Mouse (Mus musculus): Measurements from ENCODE around the gene Stx6. TPM values are rescaled to one million over a fixed set of nuclear protein-coding genes. Genes with fewer than 3 reads are reported as not detected.

The Stx6 gene
- polyA plus RNA-seq, 1 experiment from 2014 or later: 8.5 TPM

DNA sequence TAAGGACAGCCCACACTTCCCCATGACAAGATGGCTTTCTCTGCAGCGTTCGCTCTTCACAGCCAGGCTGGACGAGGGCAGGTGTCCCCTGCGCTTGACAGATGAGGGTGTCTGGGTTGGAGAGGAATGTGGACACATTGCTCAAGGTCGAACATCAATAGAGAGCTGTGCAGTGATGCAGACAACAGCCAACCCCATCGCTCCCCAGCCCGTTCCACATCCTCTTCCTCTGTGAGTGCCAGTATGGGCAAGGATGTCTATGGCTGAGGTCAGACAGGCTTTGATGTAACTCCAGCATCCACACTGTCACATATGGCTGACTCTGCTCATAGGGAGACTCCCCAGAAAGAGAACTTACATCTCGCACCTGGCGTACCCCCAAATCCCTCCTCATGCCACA lies 74.9 kb downstream of the Stx6 start:
- DNase-seq: no peak
- Histone ChIP-seq H3K4me2 (ENCODE audit: low read depth, low read length) (no peak overlapping the region), H3K36me3 (replicated peaks; ENCODE audit: insufficient read depth, low read length) (no peaks in the 10 kb centered on the region), H3K27ac (ENCODE audit: low read depth) (no peak overlapping the region), H3K4me1 (ENCODE audit: insufficient read depth) (peaks cover 5% of the 10 kb centered on the region; the same call in 1 of the 2 replicates), H3K4me3 (ENCODE audit: low read depth, low read length) (no peak overlapping the region), H3K27me3 (ENCODE audit: insufficient read depth, low read length) (no peaks in the 10 kb centered on the region), H3K9ac (replicated peaks) (no peak overlapping the region), H3K9me3 (ENCODE audit: low read length) (no peaks in the 10 kb centered on the region)
- ATAC-seq: peak; percentile 16; the same call in 1 of the 2 replicates
- TF ChIP-seq CTCF (IDR thresholded peaks at IDR 0.05; ENCODE audit: low read depth) (no peak), EP300 (IDR thresholded peaks at IDR 0.05; ENCODE audit: low read depth) (no peak)
- WGBS (ENCODE audit: insufficient replicate concordance): 68% methylated on average over 9 of the region's 9 CpGs

DNA sequence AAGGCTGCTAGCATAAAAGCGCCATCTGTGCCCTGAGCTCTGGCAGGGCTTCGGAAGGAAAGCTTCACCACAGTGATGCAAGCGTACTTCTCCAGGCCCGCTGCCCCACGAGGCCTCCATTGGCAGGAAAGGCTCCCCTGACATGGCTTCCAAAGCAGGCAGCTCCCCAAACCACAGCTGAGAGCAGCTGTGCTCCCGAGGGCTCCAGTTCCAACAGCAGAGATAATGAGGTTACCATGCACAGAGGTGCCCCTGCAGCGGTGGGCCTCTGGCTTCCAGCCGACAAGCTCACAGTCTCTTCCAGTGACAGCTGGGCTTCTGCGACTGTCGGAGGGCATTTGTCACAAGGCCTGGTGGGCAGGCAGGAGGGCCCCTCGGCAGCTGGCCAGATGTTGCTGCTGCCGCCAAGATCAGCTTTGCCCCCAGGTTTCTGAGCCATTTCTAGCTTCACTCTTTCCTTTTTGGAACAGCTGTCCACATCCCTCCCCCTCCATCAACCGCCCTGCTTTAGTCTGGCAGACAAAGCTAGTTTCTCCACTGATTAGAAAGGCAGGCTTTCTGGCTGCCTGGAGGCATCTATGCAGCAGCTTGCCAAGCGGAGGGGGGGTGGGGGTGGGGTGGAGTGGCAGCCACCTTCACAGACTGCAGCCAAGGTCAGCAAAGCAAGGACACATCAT lies 75.6 kb downstream of the Stx6 start:
- Histone ChIP-seq H3K27me3 (ENCODE audit: insufficient read depth, low read length) (no peaks in the 10 kb centered on the region), H3K4me3 (ENCODE audit: low read depth, low read length) (no peak overlapping the region), H3K36me3 (replicated peaks; ENCODE audit: insufficient read depth, low read length) (no peaks in the 10 kb centered on the region), H3K27ac (ENCODE audit: low read depth) (peak overlapping the region; percentile 16), H3K4me2 (ENCODE audit: low read depth, low read length) (no peak overlapping the region), H3K9me3 (ENCODE audit: low read length) (no peaks in the 10 kb centered on the region), H3K4me1 (ENCODE audit: insufficient read depth) (peaks cover 5% of the 10 kb centered on the region; the same call in 1 of the 2 replicates), H3K9ac (replicated peaks) (no peak overlapping the region)
- no peak for DNase-seq
- peak; percentile 29; the same call in 1 of the 2 replicates for ATAC-seq
- TF ChIP-seq EP300 (IDR thresholded peaks at IDR 0.05; ENCODE audit: low read depth): no peak
- no peak for TF ChIP-seq CTCF (IDR thresholded peaks at IDR 0.05; ENCODE audit: low read depth)
- 39% methylated on average over 14 of the region's 14 CpGs for WGBS (ENCODE audit: insufficient replicate concordance)

DNA sequence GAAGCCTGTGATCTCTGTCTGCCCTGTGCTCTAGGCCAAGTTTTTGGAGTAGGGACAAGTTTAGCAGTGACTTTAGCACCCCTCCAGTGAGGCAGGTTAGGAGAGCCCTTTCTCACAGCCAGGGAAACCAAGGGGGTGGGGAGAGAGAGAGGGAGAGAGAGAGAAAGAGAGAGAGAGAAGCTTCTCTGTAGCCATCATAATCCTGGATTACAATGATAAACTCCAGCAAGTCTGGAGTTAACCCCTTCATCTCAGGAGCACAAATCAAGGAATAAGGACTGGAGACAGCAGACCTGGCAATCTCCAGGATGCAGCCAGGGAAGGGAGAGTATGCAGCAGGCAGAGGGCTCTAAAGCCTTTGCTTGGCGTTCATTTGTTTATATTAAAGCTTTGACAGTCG lies 77.1 kb downstream of the Stx6 start:
- no peak overlapping the region for H3K27ac ChIP-seq (ENCODE audit: low read depth)
- no peaks in the 10 kb centered on the region for H3K27me3 ChIP-seq (ENCODE audit: insufficient read depth, low read length)
- no peak for ATAC-seq
- H3K4me2 ChIP-seq (ENCODE audit: low read depth, low read length): no peak overlapping the region
- WGBS (ENCODE audit: insufficient replicate concordance): 50% methylated on average over 2 of the region's 2 CpGs
- H3K9ac ChIP-seq (replicated peaks): no peak overlapping the region
- H3K36me3 ChIP-seq (replicated peaks; ENCODE audit: insufficient read depth, low read length): no peaks in the 10 kb centered on the region
- no peaks in the 10 kb centered on the region for H3K9me3 ChIP-seq (ENCODE audit: low read length)
- H3K4me1 ChIP-seq (ENCODE audit: insufficient read depth): peaks cover 5% of the 10 kb centered on the region; the same call in 1 of the 2 replicates
- H3K4me3 ChIP-seq (ENCODE audit: low read depth, low read length): no peak overlapping the region
- DNase-seq: no peak
- TF ChIP-seq EP300 (IDR thresholded peaks at IDR 0.05; ENCODE audit: low read depth) (no peak), CTCF (IDR thresholded peaks at IDR 0.05; ENCODE audit: low read depth) (no peak)

DNA sequence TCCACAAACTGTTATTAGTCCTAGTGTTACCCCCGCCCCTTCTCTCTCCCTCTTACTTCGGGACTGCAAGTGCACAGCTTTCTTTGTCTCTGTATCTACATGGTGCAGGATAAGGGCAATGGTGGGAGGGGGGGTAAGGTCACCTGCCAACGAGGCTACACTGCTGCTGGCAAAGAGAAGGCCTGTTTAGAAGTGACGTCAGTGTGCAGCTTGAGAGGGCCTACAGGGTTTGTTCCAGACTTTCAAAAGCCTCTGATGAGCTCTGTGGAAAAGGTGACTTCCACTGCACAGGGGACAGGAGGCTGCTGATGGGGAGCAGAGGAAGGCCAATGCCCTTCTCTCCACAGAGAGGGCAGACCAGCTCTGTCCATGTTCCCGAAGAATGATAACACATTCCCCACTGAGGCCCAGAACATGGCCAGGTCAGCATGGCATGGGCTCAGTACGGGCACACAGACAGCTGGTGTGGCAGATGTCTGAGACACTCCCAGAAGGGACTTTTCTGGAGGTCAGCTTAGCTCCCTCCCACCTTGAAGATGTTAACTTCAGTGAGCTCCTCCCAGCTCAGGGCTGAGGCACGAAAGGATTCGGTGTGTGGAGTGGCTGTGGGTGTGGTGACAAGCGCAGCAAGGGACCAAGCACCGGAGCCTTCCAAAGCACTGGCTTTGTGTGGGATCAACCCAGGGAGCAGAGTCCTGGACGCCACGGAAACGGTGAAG lies 78.0 kb downstream of the Stx6 start:
- Histone ChIP-seq H3K9ac (replicated peaks) (no peak overlapping the region), H3K4me2 (ENCODE audit: low read depth, low read length) (no peak overlapping the region), H3K9me3 (ENCODE audit: low read length) (no peaks in the 10 kb centered on the region), H3K4me3 (ENCODE audit: low read depth, low read length) (no peak overlapping the region), H3K27ac (ENCODE audit: low read depth) (no peak overlapping the region), H3K27me3 (ENCODE audit: insufficient read depth, low read length) (no peaks in the 10 kb centered on the region), H3K4me1 (ENCODE audit: insufficient read depth) (peaks cover 5% of the 10 kb centered on the region; the same call in 1 of the 2 replicates), H3K36me3 (replicated peaks; ENCODE audit: insufficient read depth, low read length) (no peaks in the 10 kb centered on the region)
- 68% methylated on average over 13 of the region's 13 CpGs for WGBS (ENCODE audit: insufficient replicate concordance)
- ATAC-seq: no peak
- TF ChIP-seq EP300 (IDR thresholded peaks at IDR 0.05; ENCODE audit: low read depth) (no peak), CTCF (IDR thresholded peaks at IDR 0.05; ENCODE audit: low read depth) (no peak)
- no peak for DNase-seq

DNA sequence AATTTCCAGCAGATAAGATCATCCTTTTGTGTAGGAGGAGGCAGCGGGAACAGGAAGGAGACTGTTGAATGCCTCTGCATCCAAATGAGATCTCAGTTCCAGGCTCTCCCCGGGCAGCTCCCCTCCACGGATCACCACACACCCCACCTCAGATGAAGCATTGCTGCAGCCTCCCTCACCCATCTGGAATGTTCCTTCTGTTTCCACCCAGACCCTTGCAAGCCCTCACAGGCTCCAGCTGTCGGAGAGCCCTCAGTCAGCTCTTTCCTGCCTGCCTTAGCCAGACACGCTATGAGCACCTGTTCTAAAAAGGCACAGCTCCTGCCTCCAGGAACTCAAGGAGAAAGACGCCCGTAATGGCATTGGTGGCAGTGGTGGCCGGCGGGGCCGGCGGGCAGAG lies 78.9 kb downstream of the Stx6 start:
- H3K4me2 ChIP-seq (ENCODE audit: low read depth, low read length): no peak overlapping the region
- no peaks in the 10 kb centered on the region for H3K9me3 ChIP-seq (ENCODE audit: low read length)
- WGBS (ENCODE audit: insufficient replicate concordance): 77% methylated on average over 11 of the region's 11 CpGs
- H3K36me3 ChIP-seq (replicated peaks; ENCODE audit: insufficient read depth, low read length): no peaks in the 10 kb centered on the region
- ATAC-seq (no peak), DNase-seq (no peak)
- H3K4me3 ChIP-seq (ENCODE audit: low read depth, low read length): no peak overlapping the region
- no peak overlapping the region for H3K27ac ChIP-seq (ENCODE audit: low read depth)
- no peaks in the 10 kb centered on the region for H3K27me3 ChIP-seq (ENCODE audit: insufficient read depth, low read length)
- H3K9ac ChIP-seq (replicated peaks): no peak overlapping the region
- TF ChIP-seq CTCF (IDR thresholded peaks at IDR 0.05; ENCODE audit: low read depth) (no peak), EP300 (IDR thresholded peaks at IDR 0.05; ENCODE audit: low read depth) (no peak)
- H3K4me1 ChIP-seq (ENCODE audit: insufficient read depth): peaks cover 5% of the 10 kb centered on the region; the same call in 1 of the 2 replicates

DNA sequence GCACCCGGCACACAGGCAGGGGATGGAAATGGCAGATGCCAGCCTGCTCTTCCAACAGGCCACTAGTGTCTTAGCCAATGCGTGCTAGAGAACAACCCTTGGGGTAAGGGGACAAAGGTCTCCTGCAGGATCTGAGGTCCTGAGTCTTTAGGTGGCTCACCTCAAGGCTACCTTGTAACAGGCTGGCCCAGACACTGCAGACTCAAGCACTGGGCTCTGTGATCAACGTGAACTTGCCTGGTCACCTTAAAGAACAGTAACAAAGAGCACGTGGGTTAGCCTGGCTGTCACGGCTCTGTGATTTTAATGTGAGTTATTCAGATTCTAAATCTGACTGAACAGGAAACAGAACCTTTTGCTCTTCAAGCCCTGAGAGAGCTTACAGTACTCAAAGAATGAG lies 79.6 kb downstream of the Stx6 start:
- Histone ChIP-seq H3K9ac (replicated peaks) (no peak overlapping the region), H3K4me2 (ENCODE audit: low read depth, low read length) (no peak overlapping the region), H3K4me3 (ENCODE audit: low read depth, low read length) (no peak overlapping the region), H3K36me3 (replicated peaks; ENCODE audit: insufficient read depth, low read length) (no peaks in the 10 kb centered on the region), H3K4me1 (ENCODE audit: insufficient read depth) (peaks cover 5% of the 10 kb centered on the region; the same call in 1 of the 2 replicates), H3K27ac (ENCODE audit: low read depth) (no peak overlapping the region), H3K9me3 (ENCODE audit: low read length) (no peaks in the 10 kb centered on the region), H3K27me3 (ENCODE audit: insufficient read depth, low read length) (peaks cover 2% of the 10 kb centered on the region; the same call in 1 of the 2 replicates)
- DNase-seq: no peak
- WGBS (ENCODE audit: insufficient replicate concordance): 78% methylated on average over 5 of the region's 5 CpGs
- no peak for ATAC-seq
- no peak for TF ChIP-seq CTCF (IDR thresholded peaks at IDR 0.05; ENCODE audit: low read depth)
- TF ChIP-seq EP300 (IDR thresholded peaks at IDR 0.05; ENCODE audit: low read depth): no peak

Data from liver, postnatal 0 days (tissue).